Mouse (Mus musculus): ENCODE data around the gene Fzd2.
"Not testable (repeated sequence)": the region's sequence is repeated elsewhere in the genome, so short reads cannot be mapped to it uniquely, and the experiment has no call there.

Gene Fzd2

DNA sequence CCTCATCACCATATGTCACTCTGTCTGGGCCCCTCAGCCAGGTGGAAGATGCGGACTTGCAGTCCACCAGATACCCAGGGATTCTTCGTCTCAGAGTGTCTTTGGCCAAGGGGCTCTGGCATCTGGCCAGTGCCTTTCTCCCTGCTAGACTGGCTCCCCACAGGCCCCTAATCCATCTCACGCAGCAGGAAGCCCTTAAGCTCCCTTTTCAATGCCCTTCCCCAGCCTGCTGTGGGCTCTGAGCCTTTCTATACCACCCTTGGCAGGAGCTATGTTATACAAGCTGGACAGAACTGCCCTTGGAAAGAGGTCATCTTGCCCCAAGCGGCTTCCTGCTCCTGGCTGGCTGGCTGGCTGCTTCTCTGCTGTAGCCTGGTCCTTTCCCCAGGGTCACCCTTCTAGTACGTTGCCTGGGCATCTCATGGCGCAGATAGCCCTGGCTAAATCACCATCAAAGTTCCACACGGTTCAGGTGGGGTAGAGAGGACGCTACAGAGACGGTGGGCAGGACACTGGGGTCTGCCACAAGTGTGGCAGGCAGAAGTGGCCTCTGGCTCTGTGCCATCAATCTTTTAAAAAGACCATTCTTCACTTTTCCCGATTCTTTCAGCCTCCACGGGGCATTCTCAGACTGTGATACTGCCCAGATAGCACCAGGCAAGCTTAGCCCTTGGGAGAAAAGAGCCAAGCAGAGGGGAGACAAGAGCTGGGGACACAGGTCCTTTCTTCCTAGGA is 22.7 kb upstream of the Fzd2 start:
- DNase-seq (ENCODE audit: low spot score) = no peak

DNA sequence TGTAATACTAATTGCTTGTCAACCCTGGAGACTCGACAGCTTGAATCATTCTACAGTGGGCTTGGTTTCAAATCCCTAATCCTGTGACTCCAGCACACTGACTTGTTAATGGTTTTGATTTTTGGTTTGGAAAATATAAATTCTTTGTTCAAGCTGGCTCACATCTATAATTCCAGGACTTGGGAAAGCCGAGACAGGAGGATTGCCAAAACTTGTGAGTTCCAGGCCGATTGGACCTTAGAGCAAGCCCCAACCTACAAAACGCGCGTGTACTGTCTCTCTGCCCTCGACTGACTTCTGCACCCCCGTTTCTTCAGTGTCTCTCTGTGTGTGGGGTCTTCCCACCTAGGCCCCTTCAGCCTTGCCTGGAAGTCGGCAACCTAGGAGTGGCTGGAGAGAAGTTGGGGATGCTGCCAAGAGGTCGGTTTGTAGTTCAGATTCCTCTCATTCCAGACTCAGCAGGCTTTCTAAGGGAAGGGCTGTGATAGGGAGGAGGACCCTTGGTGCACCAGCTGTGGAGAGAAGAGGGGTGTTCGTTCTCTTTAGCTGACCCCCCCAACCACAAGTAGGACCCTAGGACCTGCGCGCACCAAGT is 22.1 kb upstream of the Fzd2 start:
- no peak for DNase-seq (ENCODE audit: low spot score)

DNA sequence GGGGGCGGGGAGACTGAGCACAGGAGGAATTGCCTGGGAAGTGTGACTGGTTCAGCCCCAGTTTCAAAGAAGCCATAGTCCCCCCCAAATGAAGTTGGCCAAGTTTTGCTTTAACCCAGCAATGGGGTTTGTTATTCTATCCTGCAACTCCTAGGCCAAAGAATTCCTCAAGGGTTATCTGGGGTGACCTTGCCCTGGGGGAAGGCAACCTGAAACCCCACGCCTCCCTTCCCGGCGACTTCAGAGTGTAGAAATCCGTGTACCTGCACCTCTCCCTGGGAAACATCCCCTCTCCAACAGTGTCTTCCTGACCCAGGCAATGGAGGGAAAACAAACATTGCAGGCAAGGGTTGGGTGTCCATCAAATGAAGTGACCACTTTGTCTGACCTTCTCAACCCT is 21.5 kb upstream of the Fzd2 start:
- no peak for DNase-seq (ENCODE audit: low spot score)

DNA sequence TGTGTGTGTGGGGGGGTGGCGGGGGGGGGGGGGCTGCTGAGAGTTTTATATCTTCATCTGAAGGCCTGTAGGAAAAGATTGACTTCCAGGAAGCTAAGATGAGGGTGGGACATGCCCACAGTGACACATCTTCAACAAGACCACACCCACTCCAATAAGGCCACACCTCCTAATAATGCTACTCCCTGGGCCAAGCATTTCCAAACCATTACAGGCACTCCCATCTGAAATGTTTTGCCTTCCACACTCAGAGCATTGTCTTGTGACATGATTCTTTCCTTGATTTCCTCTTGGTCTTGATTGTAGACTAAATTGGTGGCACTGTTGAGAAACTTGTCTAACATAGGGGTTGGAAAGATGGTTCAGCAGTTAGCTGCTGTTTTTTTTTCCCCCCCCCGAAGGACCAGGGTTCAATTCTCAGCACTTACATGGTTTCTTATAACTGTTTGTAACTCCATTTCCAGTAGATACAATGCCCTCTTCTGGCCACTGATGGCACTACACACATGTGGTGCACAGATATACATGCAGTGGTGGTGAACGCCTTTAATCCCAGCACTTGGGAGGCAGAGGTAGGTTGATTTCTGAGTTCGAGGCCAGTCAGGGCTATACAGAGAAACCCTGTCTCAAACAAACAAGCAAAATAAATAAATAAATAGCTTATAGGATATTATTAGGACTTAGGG is 17.6 kb upstream of the Fzd2 start:
- no peak for DNase-seq (ENCODE audit: low spot score)

DNA sequence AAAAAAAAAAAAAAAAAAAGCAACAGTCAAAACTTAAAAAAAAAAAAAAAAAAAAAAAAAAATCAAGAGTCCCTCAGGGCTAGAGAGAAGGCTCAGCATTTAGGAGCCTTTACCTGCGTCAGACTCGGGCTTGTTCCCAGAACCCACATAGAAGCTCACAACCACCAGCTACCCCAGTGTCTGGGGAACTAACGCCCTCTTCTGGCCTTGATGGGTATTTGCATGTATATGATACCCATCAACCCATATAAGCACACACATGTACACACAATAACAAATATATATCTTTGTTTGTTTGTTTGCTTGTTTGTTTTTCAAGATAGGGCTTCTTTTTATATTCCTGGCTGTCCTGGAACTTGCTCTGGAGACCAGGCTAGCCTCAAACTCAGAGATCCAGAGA is 16.6 kb upstream of the Fzd2 start:
- DNase-seq (ENCODE audit: low spot score) = no peak

DNA sequence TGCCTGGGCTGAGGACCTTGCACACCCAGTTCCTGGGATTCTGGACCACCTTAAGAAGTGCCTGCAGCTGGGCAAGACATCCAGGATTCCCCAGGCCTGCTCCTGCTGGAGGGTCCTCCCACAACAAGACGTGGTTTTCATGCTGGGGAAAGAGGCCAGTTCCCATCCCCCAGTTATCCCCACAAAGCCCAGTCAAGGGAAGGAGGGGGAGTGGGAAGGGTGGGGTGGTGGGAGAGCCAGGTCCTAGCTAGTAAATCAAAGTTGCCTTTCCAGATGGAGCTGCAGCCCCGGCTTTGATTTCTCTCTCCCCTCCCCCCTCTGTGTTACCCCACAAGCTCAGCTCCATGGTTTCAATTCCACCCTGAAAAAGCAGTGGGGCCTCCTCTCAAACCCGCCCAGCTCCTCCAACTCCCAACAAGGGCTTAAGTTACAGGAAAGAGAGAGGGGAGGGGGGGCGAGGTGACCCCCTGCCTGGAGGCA is 8.8 kb upstream of the Fzd2 start:
- no peak for DNase-seq (ENCODE audit: low spot score)

DNA sequence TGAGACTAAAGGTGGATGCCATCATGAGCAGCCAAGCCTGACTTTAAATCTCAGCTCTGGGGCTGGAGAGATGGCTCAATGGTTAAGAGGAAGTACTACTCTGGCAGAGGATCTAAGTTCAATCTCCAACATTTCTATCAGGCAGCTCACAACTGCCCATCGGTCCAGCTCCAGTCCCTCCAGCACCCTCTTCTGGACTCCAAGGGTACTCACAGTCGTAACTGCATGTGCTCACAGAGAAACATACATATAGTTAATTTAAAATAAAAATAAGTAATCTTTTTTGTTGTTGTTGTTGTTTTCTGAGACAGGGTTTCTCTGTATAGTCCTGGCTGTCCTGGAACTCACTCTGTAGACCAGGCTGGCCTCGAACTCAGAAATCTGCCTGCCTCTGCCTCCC is 4.3 kb upstream of the Fzd2 start:
- no peak for DNase-seq (ENCODE audit: low spot score)

DNA sequence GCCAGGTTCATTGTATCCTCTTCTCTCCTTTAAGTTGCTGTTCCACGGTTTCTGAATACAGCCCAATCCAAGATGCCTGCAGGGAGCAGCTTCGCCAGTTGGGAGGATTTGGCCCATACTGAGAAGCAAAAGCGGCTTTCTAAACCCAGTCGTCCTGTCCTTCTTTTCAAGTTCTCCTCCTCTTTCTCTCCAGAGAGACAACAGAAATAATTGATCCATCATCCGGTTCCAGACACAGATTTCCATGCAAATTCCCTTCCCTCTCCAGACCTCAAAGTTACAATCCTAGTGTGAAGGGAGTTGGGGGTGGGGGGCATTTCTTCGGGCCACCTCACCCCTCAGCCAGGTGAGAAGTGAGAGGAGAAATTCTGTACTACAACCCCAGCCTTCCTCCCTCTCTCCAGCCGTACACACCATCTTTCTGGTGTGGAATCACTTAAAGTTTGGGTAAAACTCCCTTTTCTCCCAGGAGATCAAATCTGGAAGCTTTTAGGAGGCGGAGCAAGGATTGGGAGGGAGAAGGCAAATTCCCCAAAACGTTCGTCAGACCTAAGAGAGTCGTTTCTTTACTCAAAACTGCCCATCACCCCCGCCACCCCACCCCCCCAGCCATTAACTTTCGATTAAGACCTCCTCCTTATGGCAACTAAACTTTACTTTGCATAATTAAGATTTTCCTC is 1.2 kb upstream of the Fzd2 start:
- no peak for DNase-seq (ENCODE audit: low spot score)

DNA sequence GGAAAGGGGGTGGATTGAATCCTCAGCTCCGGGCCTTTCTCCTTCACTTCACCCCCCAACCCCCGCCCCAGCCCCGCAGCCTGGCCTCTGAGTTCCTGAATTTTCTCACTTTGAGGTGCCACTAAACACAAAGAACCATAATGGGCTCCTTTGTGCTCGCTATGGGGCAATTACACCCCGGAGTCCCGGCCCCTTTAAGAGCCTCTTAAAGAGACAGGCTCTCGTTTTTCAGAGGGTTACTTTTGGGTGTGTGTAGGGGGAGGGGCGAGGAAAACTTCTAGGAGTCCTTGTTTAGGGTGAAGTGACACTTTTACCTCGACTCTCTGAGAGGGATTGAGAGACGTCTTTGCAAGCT is 723 bp upstream of the Fzd2 start:
- no peak for DNase-seq (ENCODE audit: low spot score)

DNA sequence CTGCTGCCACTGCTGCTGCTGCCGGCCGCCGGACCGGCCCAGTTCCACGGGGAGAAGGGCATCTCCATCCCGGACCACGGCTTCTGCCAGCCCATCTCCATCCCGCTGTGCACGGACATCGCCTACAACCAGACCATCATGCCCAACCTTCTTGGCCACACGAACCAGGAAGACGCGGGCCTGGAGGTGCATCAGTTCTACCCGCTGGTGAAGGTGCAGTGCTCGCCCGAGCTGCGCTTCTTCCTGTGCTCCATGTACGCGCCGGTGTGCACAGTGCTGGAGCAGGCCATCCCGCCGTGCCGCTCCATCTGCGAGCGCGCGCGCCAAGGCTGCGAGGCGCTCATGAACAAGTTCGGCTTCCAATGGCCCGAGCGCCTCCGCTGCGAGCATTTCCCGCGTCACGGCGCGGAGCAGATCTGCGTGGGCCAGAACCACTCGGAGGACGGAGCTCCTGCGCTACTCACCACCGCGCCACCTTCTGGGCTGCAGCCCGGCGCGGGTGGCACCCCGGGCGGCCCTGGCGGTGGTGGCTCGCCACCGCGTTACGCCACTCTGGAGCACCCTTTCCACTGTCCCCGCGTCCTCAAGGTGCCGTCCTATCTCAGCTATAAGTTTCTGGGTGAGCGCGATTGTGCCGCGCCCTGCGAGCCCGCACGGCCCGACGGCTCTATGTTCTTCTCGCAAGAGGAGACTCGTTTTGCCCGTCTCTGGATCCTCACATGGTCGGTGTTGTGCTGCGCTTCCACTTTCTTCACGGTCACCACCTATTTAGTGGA is 769 bp downstream of the Fzd2 start:
- peak; percentile 3 for DNase-seq (ENCODE audit: low spot score)

DNA sequence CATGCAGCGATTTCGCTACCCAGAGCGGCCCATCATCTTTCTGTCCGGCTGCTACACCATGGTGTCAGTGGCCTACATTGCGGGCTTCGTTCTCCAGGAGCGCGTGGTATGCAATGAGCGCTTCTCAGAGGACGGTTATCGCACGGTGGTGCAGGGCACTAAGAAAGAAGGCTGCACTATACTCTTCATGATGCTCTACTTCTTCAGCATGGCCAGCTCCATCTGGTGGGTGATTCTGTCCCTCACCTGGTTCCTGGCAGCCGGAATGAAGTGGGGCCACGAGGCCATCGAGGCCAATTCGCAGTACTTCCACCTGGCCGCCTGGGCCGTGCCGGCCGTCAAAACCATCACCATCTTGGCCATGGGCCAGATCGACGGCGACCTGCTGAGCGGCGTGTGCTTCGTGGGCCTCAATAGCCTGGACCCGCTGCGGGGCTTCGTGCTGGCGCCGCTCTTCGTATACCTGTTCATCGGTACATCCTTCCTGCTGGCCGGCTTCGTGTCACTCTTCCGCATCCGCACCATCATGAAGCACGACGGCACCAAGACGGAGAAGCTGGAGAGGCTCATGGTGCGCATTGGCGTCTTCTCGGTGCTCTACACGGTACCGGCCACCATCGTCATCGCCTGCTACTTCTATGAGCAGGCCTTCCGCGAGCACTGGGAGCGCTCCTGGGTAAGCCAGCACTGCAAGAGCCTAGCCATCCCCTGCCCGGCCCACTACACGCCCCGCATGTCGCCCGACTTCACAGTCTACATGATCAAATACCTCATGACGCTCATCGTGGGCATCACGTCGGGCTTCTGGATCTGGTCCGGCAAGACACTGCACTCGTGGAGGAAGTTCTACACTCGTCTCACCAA is 1.6 kb downstream of the Fzd2 start:
- no peak for DNase-seq (ENCODE audit: low spot score)

DNA sequence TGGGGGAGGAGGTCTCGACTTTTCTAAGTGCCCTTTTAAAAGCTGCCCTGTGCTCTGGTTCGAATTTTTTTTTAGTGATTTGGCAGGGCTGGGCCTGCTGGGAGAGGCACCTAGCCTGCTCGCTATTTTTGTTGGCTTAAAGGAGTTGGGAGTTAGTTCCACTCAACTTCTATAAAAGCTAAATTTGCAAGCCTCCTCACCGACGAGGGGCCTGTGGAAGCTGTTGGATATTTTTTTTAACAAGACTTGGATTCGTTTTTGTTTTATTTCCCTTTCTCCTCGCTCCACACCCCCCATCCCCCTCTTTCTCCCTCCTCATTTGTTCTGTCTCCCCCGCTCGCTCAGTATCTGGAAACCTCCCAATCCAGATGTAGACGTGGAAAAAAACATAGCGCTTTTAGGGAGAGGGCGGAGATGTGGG is 2.6 kb downstream of the Fzd2 start:
- DNase-seq (ENCODE audit: low spot score) = no peak

DNA sequence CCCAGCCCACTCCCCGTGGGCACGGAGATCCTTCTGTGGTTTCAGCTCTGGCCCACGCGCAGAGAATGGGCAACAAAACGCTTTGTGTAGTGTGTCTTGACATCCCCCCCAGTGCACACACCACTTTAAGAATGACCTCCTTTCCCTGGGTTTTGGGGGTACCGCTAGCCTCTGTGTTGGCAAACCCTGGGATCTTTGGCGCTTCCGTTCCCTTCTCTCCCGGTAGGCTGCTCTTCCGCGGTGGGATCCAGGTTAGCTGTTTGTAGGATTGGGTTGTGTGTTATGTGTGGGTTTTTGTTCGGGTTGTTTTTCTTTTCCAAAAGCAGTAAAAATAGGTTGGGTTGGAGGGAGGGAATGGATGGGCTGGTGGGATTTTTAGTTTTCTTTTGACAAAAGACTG is 3.0 kb downstream of the Fzd2 start:
- not testable (repeated sequence) for DNase-seq (ENCODE audit: low spot score)

DNA sequence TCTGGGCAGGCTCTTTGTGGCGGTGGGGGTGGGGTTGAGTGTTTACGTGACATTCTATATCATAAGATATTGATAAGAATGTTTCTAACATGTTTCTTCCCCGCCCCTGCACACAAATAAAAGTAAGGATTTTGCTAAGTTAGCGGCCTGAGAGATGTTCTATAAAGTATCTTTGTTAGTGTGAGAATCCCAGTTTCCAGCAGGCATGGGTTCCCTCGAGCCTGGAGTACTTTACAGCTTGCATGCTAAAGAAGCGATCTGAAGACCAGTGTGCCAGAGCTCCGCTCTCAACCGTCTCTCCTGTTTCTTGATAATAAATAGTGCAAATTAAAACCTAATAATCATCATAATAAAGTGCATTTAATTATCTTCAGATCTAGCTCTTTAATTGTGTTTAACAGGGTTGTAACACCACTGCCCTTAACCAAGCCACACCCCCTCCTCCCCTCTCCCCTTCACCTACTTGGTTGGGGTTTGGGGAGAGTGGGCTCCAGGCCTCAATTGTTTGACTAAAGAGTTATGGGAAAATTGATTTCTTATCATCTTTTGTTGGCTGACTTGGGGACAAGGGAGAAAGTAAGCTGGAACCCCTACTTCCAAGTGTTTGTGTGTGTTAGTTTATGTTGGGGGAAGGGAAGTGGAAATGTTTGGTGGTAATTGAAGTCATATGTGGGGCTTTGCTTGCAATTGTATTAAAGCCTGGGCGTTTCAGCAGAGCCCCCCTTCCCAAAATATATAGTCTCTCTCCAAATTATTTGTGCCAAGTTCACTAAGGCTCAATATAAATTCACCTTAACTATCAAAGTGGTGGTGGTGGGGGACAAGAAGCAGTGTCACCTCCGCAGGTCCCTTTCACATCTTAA is 3.7 kb downstream of the Fzd2 start:
- no peak for DNase-seq (ENCODE audit: low spot score)

DNA sequence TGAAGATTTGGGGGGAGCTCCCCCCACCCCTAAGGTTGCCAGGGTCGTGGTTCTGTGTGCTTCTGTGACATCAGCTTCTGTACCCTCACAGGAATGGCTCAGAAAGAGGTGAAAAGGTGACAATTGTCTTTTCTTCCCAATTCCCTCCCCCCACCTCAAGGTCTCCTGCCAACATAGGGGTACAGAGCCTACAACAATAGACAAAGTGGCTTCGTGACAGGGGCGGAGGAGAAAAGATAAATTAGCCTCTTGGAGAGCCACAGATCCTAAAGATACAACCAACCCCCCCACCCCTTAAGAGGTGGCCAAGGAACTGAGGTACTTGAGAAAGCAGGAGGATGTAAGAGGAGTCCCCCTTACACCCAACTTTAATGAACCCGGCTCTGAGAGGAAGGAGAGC is 4.5 kb downstream of the Fzd2 start:
- no peak for DNase-seq (ENCODE audit: low spot score)

DNA sequence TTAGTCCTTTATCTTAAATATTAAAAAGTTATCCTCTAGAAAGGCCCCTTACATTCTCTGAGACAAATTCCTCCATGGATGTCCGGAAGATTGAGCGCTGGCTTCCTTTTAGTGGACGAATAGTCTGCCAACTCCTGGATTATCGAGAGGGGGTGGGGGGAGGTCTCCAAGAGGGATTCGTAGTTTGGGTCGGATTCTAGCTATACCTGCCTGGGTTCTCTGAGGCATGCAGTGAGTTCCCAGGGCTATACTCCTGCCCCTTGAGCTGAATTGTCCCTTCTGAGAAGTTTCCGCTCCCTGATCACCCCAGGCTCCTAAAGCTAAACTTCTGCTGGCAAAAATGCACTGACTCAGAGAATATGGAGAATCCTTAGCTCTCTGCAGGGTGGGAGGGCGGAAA is 5.3 kb downstream of the Fzd2 start:
- no peak for DNase-seq (ENCODE audit: low spot score)

DNA sequence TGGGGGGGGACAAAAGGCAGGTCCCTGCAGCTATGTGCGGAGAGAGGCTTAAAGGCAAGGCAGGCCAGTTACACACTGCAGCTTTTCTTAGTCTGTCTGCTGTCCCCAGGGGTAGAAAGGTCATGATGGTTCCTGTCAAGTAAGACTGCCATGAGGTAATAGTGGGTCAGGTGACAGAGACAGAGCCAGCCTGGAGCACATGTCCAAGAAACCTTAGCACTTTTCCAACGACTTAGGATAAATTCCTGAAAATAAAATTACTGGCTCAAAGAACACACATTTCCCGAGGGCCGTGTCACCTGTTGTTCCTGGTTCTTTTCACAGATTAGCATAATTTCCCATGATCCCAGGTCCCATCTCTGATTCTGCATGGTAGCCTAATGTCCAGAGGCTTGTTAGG is 6.1 kb downstream of the Fzd2 start:
- no peak for DNase-seq (ENCODE audit: low spot score)

DNA sequence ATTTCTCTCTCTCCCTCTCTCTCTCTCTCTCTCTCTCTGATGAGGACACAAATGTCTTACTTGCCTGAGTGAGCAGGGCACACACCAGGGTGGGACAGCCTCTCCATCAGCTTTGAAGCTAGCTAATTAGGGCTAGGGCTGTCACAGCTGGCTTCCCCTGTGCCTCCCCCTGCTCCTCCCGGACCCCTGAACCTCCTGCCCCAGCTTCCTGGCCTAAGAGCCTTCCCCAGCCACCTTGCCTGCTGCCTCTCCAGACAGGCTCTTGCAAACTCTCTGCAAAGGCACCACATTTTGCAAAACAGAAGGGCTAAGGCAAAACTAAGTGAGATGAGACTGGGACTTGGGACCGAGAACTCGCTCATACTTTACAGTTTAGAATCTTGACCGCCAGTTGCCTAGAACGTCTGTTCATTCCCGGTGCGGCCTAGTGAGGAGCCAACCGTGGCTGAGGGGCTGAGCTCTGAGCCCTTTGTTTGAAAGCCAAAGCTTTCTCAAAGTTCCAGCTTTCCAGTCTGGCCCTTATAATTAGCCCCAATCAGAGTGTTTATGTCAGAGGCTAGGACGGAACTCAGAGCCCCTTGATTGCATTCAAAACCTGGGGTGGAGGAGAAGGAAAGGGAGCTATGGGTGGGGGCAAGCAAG is 6.6 kb downstream of the Fzd2 start:
- DNase-seq (ENCODE audit: low spot score) = no peak

DNA sequence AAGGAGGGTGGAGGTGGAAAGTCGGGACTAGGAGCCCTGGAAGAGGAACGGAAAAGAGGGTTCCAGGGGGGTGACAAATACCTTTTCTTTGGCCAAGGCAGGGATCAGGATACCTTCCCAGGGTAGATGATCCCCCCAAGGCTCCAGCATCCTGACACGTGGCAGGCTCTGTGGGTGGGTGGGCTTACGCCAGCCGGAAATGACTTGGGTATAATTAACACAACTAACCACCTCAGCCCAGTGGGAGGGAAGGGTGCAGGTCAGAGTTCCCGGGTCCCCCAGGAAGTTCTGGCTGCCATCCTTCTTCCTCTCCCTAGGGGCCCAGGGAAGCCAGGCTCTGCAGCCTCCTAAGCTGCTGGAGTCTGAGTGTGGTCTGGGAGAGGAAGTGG is 7.1 kb downstream of the Fzd2 start:
- no peak for DNase-seq (ENCODE audit: low spot score)

DNA sequence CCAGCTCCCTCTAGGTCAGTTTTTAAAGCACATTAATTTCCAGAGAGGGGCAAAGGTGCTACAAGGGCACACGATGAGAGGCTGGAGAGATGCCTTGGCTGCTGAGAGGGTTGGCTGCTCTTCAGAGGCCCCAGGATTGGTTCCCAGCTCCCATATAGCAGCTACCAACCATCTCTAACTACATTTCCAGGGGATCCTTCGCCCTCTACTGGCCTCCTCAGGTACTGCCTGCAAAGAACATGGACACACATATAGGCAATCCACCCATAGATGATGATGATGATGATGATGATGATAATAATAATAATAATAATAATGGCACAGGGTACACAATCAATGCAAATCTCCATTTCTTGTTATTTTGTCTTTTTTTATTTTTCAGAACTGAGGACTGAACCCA is 15.3 kb downstream of the Fzd2 start:
- no peak for DNase-seq (ENCODE audit: low spot score)
